Mouse (Mus musculus) layer of hippocampus, adult 2 months (tissue): ENCODE measurements at regions not wholly inside any gene's neighbourhood (a gene's known extent, or its start where the extent isn't known, plus 50 kb on each side); places are given as distances from the start of the nearest gene placed in this dataset.

Experiments
- DNase-seq, 2 experiments: peaks; one replicate each; pipeline ENCODE4 v3.0.0; 2022; ENCODE audit warnings: low spot score in 2 of 2
- H3K27ac ChIP-seq: fragments of 200-600 bp; 2 replicates; pipeline ENCODE4 v1.8.1; 2022
- H3K4me3 ChIP-seq: fragments of 200-600 bp; 2 replicates; pipeline ENCODE4 v1.8.1; 2022; ENCODE audit warnings: mild to moderate bottlenecking
- CTCF ChIP-seq: fragments of 200-600 bp; conservative IDR thresholded peaks from 2 replicates; pipeline ENCODE4 v1.8.1; 2022; ENCODE audit warnings: antibody characterized with exemption, mild to moderate bottlenecking, moderate library complexity

DNA sequence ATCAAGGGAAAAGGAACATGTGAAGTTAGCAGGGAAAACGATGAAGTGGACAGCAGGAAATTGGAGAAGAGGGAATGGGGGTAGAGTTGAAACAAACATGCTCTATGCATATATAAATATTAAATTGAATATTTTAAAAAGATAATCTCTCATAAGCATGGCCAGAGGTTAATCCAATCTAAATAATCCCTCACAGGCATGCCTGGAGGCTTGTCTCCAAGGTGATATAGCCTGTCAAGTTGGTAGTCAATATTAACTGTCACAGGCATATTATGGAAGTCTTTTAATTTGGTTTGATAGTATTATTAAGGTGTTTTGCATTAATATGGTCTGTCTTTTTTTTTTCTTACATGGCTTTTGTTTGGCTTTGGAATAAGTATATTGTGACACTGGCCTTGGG, 396.1 kb upstream of the Smarca2 start:
- no peak for DNase-seq
- no peak for TF ChIP-seq CTCF

GRCm38 (mm10) chr19:26234539-26234938, 370.3 kb upstream of the Smarca2 start:
- no peak overlapping the region for H3K27ac ChIP-seq
- DNase-seq, result no peak
- no peak overlapping the region for H3K4me3 ChIP-seq
- TF ChIP-seq CTCF, result no peak

More for the DNA sequence above, 396.1 kb upstream of the Smarca2 start:
- no peak overlapping the region for H3K4me3 ChIP-seq
- no peak overlapping the region for H3K27ac ChIP-seq

DNA sequence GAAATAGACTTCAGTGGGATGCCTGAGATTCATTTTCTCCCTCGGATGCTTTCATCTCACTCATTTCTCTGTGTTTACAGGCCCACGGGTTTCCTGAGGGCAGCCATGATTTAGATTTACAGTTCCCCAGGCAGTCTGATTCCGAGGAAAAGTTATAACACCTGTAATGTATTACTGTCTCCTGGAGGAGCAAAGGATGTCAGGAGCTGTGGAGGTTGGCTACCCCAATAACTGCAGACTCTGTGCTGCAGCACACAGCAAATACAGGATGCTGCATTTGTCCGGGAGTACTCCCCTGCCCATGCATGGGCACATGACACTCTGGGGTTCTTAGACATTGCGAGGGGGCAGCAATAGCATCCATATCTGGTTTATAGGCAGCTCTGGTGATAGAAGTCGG, 360.8 kb upstream of the Smarca2 start:
- TF ChIP-seq CTCF, result no peak
- DNase-seq, result no peak
- Histone ChIP-seq H3K4me3 (no peak overlapping the region), H3K27ac (no peak overlapping the region)

DNA sequence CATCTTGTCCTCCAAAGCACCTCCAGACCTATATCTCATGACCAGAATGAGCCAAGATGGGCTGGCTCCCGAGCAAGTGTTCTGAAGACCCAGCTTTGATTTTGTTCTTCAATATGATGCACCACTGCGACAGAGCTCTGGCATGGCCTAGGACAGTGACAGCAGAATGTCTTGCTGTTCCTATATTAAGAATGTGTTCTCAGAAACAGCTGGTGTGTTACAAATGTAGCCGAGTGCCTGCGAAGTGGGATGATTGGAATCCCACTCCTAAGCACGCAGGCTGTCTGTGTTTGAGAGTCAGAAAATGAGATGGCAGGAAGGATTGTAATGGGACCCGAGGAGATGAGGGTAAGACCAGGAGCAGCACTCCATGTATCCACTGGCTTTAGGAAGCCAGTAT, 355.1 kb upstream of the Smarca2 start:
- DNase-seq, result peak; percentile 34 to 52
- TF ChIP-seq CTCF, result no peak
- H3K4me3 ChIP-seq, result no peak overlapping the region
- 0 out of 2 replicates have a peak overlapping the region, but pooled peaks have one; percentile 53 for H3K27ac ChIP-seq

GRCm38 (mm10) chr19:26258677-26259076, 346.2 kb upstream of the Smarca2 start:
- Histone ChIP-seq H3K4me3 (no peak overlapping the region), H3K27ac (no peak overlapping the region)
- TF ChIP-seq CTCF, result no peak
- DNase-seq, result no peak

DNA sequence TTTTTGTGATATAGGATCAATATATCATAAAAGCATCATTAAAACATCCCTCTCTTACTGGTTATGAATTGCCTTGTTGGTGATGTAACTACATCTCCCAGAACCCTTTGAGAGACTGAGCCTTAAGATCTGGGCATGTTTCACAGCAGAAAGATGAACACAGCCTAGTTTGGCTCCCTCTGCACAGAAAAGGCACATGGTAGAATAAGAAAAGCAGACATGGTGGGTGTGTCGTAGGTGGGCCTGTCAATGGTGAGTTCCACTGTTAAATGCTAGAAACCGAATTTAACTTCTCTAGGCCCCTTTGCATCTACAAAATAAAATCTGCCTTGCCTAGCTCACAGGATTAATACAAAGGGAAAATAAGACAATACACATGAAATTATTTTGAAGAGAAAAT, 343.3 kb upstream of the Smarca2 start:
- TF ChIP-seq CTCF, result no peak
- Histone ChIP-seq H3K4me3 (no peak overlapping the region), H3K27ac (no peak overlapping the region)
- DNase-seq, result peak in 1 of 2 experiments; percentile 21

DNA sequence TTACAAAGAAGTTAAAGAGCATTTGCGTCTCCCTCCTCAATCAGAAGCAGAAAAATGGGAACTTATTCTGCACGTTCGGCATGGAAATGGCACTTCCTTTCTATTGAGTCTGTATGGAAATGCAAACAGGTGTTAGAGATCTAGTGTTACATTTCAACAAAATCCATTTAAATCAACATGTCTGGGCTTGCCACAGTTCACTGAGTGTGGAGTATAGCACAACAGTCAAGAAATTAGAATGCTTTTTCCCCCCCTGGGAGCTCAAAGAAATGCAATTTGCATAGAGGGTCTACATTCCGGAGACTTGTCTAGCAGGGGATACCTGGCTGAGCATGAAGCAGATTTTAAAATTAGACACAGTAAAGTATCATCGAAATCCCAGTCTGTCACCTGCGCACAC, 308.5 kb upstream of the Smarca2 start:
- no peak overlapping the region for H3K4me3 ChIP-seq
- no peak for TF ChIP-seq CTCF
- DNase-seq, result no peak
- H3K27ac ChIP-seq, result no peak overlapping the region

DNA sequence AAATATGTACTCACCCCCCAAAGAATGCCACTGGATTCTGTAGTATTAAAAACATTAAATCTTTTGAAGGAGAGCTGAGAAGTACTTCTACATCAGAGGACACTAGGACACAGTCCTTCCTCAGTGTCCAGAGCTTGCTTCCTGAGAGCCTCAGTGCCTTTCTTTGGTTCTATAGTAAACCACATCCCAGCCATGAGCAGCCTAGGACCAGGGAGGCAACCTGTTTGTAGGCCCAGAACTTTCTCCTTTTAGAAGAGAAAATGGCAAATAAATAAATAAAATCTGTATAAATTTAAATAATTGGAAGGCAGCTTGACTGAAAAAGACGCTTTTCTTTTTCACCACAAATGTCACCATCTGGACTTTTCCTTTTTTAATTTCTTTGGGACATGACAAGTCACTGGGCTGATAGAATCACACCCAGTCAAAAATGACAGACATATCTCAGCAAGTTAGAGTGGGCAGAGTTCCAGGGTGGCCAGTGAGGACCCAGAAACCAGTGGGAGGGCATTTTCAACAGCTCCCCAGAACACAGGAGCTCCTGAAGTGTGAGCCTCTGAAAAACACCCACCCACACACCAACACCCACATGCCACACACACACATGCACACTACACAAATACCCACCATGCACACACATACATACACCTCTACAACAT, 296.2 kb upstream of the Smarca2 start:
- TF ChIP-seq CTCF, result no peak
- DNase-seq, result peak; percentile 10 to 20
- H3K4me3 ChIP-seq, result no peak overlapping the region
- H3K27ac ChIP-seq, result no peak overlapping the region

- Histone ChIP-seq H3K4me3 (no peak overlapping the region), H3K27ac (no peak overlapping the region)
- DNase-seq, result peak in 1 of 2 experiments; percentile 9
- TF ChIP-seq CTCF, result no peak
These were observed 285.9 kb upstream of the Smarca2 start for GRCm38 (mm10) chr19:26318977-26319376.

DNA sequence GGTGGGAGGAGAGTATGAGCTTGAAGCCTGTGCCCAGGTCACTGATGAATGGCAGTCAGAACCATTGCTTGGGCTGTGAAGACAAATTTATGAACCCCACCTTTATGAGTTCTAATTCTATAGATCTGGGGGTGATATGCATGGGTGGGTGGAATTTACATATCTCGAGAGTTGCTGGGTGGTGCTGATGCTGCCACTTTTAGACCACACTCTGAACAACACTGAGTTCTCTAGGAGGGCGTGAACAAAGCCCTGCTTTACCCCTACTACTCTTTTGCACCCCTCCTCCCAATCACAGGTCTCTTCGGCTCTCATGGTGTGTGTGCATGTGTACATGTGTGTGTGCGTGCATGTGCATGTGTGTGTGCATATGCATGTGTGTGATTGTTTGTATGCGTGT, 281.2 kb upstream of the Smarca2 start:
- TF ChIP-seq CTCF, result no peak
- no peak for DNase-seq
- H3K4me3 ChIP-seq, result no peak overlapping the region
- no peak overlapping the region for H3K27ac ChIP-seq

DNA sequence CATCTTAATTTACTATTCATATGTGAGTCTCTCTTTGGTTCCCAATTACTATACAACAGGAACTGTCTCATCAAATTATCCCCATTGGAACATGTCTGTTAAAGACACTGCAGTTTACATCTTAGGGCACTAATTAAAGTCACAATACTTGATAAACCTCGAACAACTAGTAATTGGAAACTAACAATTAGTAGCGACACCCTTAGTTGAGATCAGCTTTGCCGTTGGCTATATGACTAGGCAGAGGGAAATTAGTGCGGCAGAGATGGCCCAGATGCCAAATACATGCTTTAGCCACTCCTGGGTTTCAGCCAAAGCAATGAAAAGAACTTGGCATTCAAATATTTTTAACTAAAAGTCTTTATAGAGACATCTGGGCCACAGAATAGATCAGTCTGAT, 265.7 kb upstream of the Smarca2 start:
- TF ChIP-seq CTCF, result no peak
- DNase-seq, result no peak
- Histone ChIP-seq H3K4me3 (no peak overlapping the region), H3K27ac (no peak overlapping the region)

DNA sequence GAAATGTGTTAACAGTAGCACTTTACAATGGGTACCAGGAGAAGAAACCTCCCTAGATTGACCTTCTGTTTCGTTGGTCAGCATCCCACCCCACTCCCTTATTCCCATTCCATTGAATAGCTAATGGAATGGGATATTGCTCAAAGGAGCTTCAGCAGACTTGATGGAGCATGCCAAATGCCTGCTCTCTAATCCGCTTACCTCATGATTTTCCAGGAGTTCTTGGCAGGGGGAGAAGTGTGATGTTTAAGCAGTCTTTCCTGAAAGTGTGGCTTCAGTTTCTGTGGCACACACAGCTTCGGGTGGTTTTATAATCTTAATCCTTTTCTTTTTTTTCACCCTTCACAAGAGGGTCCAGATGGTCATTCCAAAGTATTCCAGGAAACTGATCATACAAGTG, 264.7 kb upstream of the Smarca2 start:
- no peak overlapping the region for H3K4me3 ChIP-seq
- TF ChIP-seq CTCF, result no peak

GRCm38 (mm10) chr19:26355054-26355453, 249.8 kb upstream of the Smarca2 start:
- H3K4me3 ChIP-seq, result no peak overlapping the region
- TF ChIP-seq CTCF, result no peak
- DNase-seq, result no peak
- H3K27ac ChIP-seq, result no peak overlapping the region

More for the DNA sequence above, 264.7 kb upstream of the Smarca2 start:
- H3K27ac ChIP-seq, result no peak overlapping the region
- no peak for DNase-seq

DNA sequence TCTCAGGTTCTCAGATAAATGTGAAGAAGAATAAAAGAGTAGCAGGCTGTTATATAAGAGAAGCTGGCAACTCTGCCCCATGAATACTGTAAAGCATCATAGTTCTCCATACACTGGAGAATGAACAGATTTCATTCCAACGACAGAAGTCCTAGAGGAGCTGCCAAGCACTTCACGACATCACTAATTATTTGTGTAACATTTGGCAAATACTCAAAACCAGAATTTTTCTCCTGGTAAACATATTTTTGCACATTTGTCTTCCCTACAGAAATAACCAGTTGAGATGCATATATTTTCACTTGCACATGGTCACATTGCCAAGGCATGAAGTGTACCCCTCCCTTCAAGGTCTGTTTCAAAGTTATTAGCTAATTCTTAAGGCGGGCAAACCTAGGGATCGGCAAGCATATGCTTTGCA, 220.9 kb upstream of the Smarca2 start:
- peak in 1 of 2 experiments; percentile 26 for DNase-seq
- Histone ChIP-seq H3K27ac (peak overlapping the region; percentile 25; the same call in 1 of the 2 replicates), H3K4me3 (no peak overlapping the region)
- TF ChIP-seq CTCF, result no peak
